ENCODE assay signal across 8 mouse cellular contexts in the genomic region with DNA sequence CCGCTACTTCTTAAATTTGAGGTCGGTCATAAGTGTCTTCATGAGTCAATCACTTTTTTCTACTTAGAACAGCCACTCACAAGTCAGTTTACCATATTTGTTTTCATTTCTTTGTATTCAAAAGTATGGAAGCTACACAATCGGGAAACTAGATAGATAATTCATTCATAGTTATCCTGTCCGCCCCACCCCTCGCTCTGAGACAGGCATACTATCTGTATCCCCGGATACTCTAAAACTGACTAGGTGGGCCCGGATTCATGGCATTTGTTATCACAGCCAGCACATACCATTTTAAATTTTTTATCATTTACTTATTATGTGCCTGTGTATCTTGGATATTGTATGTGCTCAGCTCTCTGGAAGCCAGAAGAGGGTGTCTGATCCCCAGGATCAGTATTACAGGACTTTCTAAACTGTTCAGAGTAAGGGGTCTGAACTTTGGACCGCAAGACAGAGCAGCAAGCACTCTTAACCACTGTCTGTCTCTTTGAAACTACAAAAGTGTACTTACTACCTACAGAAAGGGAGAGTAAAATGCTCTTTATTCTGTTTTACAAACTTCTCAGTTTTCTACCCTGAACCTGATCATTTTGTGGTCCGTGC. TPM values are rescaled to one million over a fixed set of nuclear protein-coding genes. Genes with fewer than 3 reads are reported as not detected.
DNase-seq lines count a peak whose midpoint lies in the region; ATAC-seq and TF ChIP-seq lines count a peak whose summit lies in the region.

No protein-coding gene starts in this region.

- H3K4me2 ChIP-seq in heart, embryonic 16.5 days (ENCODE audit: low read depth, low read length) = peak overlapping the region; percentile 87
- H3K4me2 ChIP-seq in liver, embryonic 16.5 days (ENCODE audit: low read depth, low read length) = peak overlapping the region; percentile 84

- WGBS in heart, embryonic 16.5 days = 36% methylated on average over 9 of the region's 9 CpGs
- 21% methylated on average over 9 of the region's 9 CpGs for WGBS in liver, embryonic 16.5 days (ENCODE audit: insufficient replicate concordance)
- 58% methylated on average over 9 of the region's 9 CpGs for WGBS in thymus, adult 2 months

- TF ChIP-seq POLR2A in thymus, adult 2 months (IDR thresholded peaks at IDR 0.05; ENCODE audit: control insufficient read depth, extremely low read depth, insufficient read depth, low read length, poor library complexity) = no peak

- peak overlapping the region; percentile 97; the same call in 1 of the 2 replicates for H3K9ac ChIP-seq in ES-E14 (ENCODE audit: insufficient read depth, low read depth, low read length, poor library complexity, severe bottlenecking)
- peak overlapping the region; percentile 84 for H3K9ac ChIP-seq in heart, embryonic 16.5 days (ENCODE audit: low read length)
- peak overlapping the region; percentile 93 for H3K9ac ChIP-seq in liver, embryonic 16.5 days (ENCODE audit: low read depth, low read length)

- intact Hi-C loops in gastrocnemius, adult 2 months (cut with DNase I) = loop anchor here (5.0 kb wide), 1 partner anchor 355 kb away; no protein-coding TSS in a partner anchor

- no peak for TF ChIP-seq CTCF in gastrocnemius, adult 2 months (IDR thresholded peaks at IDR 0.05)
- TF ChIP-seq CTCF in thymus, adult 2 months (IDR thresholded peaks at IDR 0.05; ENCODE audit: borderline replicate concordance, control insufficient read depth, extremely low read depth, insufficient read depth, low read length, poor library complexity) = no peak

- in situ Hi-C loops in ES-E14 (cut with MboI; ENCODE audit: low sequenced_read_pairs in 2 of 2, unreplicated experiment in 2 of 2) = no loop called here

- no peak for DNase-seq in gastrocnemius, adult 2 months
- DNase-seq in gastrocnemius, postnatal 4 days (ENCODE audit: low spot score in 2 of 2) = no peak
- no peak for DNase-seq in ES-E14 (ENCODE audit: low read depth, low spot score)
- no peak for DNase-seq in thymus, adult 2 months
- DNase-seq in layer of hippocampus, postnatal 10 days (ENCODE audit: low spot score in 2 of 2) = no peak
- no peak for DNase-seq in right cerebral cortex, adult 18-20 months

- H3K9me3 ChIP-seq in ES-E14 (ENCODE audit: control insufficient read depth, insufficient read depth, low read depth, low read length) = no peaks in the 10 kb centered on the region
- H3K9me3 ChIP-seq in heart, embryonic 16.5 days (replicated peaks; ENCODE audit: control insufficient read depth, low read length) = no peaks in the 10 kb centered on the region
- no peaks in the 10 kb centered on the region for H3K9me3 ChIP-seq in liver, embryonic 16.5 days (replicated peaks; ENCODE audit: control insufficient read depth, low read length)

- peak overlapping the region; percentile 100 for H3K27ac ChIP-seq in gastrocnemius, adult 2 months
- no peak overlapping the region; the same call in 1 of the 2 replicates for H3K27ac ChIP-seq in ES-E14 (ENCODE audit: insufficient read depth, low read depth, low read length, poor library complexity, severe bottlenecking)
- H3K27ac ChIP-seq in heart, embryonic 16.5 days (ENCODE audit: low read length) = peak overlapping the region; percentile 99
- H3K27ac ChIP-seq in liver, embryonic 16.5 days (ENCODE audit: low read length) = peak overlapping the region; percentile 98
- no peak overlapping the region for H3K27ac ChIP-seq in thymus, adult 2 months (ENCODE audit: control insufficient read depth, insufficient read depth, low read length)

- peak overlapping the region; percentile 89 for H3K4me3 ChIP-seq in gastrocnemius, adult 2 months
- peak overlapping the region; percentile 95 to 99 for H3K4me3 ChIP-seq in ES-E14 (ENCODE audit: insufficient read depth in 1 of 2, low read depth in 1 of 2, low read length in 2 of 2, poor library complexity in 1 of 2, severe bottlenecking in 1 of 2)
- peak overlapping the region; percentile 66 for H3K4me3 ChIP-seq in heart, embryonic 16.5 days (ENCODE audit: low read length)
- H3K4me3 ChIP-seq in liver, embryonic 16.5 days (ENCODE audit: low read depth, low read length) = peak overlapping the region; percentile 99
- H3K4me3 ChIP-seq in thymus, adult 2 months (ENCODE audit: control insufficient read depth, insufficient read depth, low read length) = no peak overlapping the region

- no peaks in the 10 kb centered on the region for H3K27me3 ChIP-seq in heart, embryonic 16.5 days (ENCODE audit: control insufficient read depth, insufficient read depth, low read length)
- no peaks in the 10 kb centered on the region for H3K27me3 ChIP-seq in liver, embryonic 16.5 days (ENCODE audit: control insufficient read depth, insufficient read depth, low read depth, low read length)
- no peaks in the 10 kb centered on the region for H3K27me3 ChIP-seq in thymus, adult 2 months (ENCODE audit: control insufficient read depth, insufficient read depth, low read length)

- ATAC-seq in heart, embryonic 16.5 days (replicated peaks; ENCODE audit: extremely low read depth, insufficient read depth, low FRiP score) = no peak
- ATAC-seq in liver, embryonic 16.5 days (ENCODE audit: low read depth) = no peak

- peaks cover 7 to 15% of the 10 kb centered on the region in 2 experiments; a peak in 3 of 4 replicates for H3K4me1 ChIP-seq in ES-E14 (ENCODE audit: control insufficient read depth in 2 of 2, insufficient read depth in 2 of 2, low read length in 2 of 2, poor library complexity in 1 of 2)
- H3K4me1 ChIP-seq in heart, embryonic 16.5 days (ENCODE audit: control insufficient read depth, insufficient read depth, low read length) = peaks cover 28% of the 10 kb centered on the region
- H3K4me1 ChIP-seq in liver, embryonic 16.5 days (ENCODE audit: control insufficient read depth, low read depth, low read length) = peaks cover 43% of the 10 kb centered on the region
- peaks cover 4% of the 10 kb centered on the region for H3K4me1 ChIP-seq in thymus, adult 2 months (replicated peaks; ENCODE audit: control insufficient read depth, insufficient read depth, low read length)

- no peaks in the 10 kb centered on the region for H3K36me3 ChIP-seq in ES-E14 (ENCODE audit: control insufficient read depth, insufficient read depth, low read length, poor library complexity, severe bottlenecking)
- H3K36me3 ChIP-seq in heart, embryonic 16.5 days (ENCODE audit: control insufficient read depth, insufficient read depth) = peaks cover 4% of the 10 kb centered on the region
- H3K36me3 ChIP-seq in liver, embryonic 16.5 days (ENCODE audit: control insufficient read depth, insufficient read depth) = peaks cover under 1% of the 10 kb centered on the region; the same call in 1 of the 2 replicates
- no peaks in the 10 kb centered on the region for H3K36me3 ChIP-seq in thymus, adult 2 months (ENCODE audit: control insufficient read depth, insufficient read depth, low read length)

TF ChIP-seq in ES-E14, 5 proteins besides CTCF, POLR2A, EP300 and RAD21:
- no peak for TF ChIP-seq ZNF384 (IDR thresholded peaks at IDR 0.05; ENCODE audit: low read depth, low read length)
- TF ChIP-seq MAFK (IDR thresholded peaks at IDR 0.05; ENCODE audit: insufficient read depth, low read depth, low read length) = no peak
- TF ChIP-seq ZC3H11A (IDR thresholded peaks at IDR 0.05; ENCODE audit: borderline replicate concordance, low read depth, low read length) = no peak
- TF ChIP-seq HCFC1 (IDR thresholded peaks at IDR 0.05; ENCODE audit: borderline replicate concordance, insufficient read depth, low read length) = no peak
- TF ChIP-seq CHD2 (IDR thresholded peaks at IDR 0.05; ENCODE audit: low read depth, low read length) = no peak

RNA-seq across cellular contexts. Expression of gene Zzz3, which starts 2.2 kb away (rescaled TPM):
- total RNA-seq in gastrocnemius, adult 2 months (2021) = 10 to 100 TPM; 15.7 to 18.1 TPM
- 10 to 100 TPM; 30.1 to 35.8 TPM for total RNA-seq in gastrocnemius, postnatal 4 days (2021)
- 36.3 and 40.9 TPM in 2 replicates for total RNA-seq in ES-E14 (2012; rRNA removed)
- 29.8 and 30.1 TPM in 2 replicates for polyA plus RNA-seq in heart, embryonic 16.5 days (2015; fragmentation: Nextera tagmentation; extraction: Ambion mirVana)
- polyA plus RNA-seq in liver, embryonic 16.5 days (2015; fragmentation: Nextera tagmentation; extraction: Ambion mirVana) = 11.3 and 12.3 TPM in 2 replicates
- 29.1 and 35.7 TPM in 2 replicates for polyA plus RNA-seq in thymus, adult 2 months (2012; rRNA removed)
- total RNA-seq in layer of hippocampus, postnatal 10 days (2021) = 10 to 100 TPM; 31.9 to 33.9 TPM

RNA-seq across cellular contexts. Expression of gene Usp33, which starts 51.2 kb away (rescaled TPM):
- 10 to 100 TPM; 20.9 to 22.0 TPM for total RNA-seq in gastrocnemius, adult 2 months (2021)
- total RNA-seq in gastrocnemius, postnatal 4 days (2021) = 10 to 100 TPM; 29.9 to 32.3 TPM
- total RNA-seq in ES-E14 (2012; rRNA removed) = 47.9 and 49.5 TPM in 2 replicates
- polyA plus RNA-seq in heart, embryonic 16.5 days (2015; fragmentation: Nextera tagmentation; extraction: Ambion mirVana) = 28.0 and 29.3 TPM in 2 replicates
- polyA plus RNA-seq in liver, embryonic 16.5 days (2015; fragmentation: Nextera tagmentation; extraction: Ambion mirVana) = 20.2 and 22.0 TPM in 2 replicates
- 16.8 and 20.7 TPM in 2 replicates for polyA plus RNA-seq in thymus, adult 2 months (2012; rRNA removed)
- total RNA-seq in layer of hippocampus, postnatal 10 days (2021) = 100 to 1,000 TPM; 103 to 117 TPM

RNA-seq across cellular contexts. Expression of gene Miga1, which starts 57.2 kb away (rescaled TPM):
- total RNA-seq in gastrocnemius, adult 2 months (2021) = 1 to 10 TPM; 5.0 to 7.3 TPM
- 1 to 10 TPM; 8.4 TPM for total RNA-seq in gastrocnemius, postnatal 4 days (2021)
- total RNA-seq in ES-E14 (2012; rRNA removed) = 28.7 and 35.2 TPM in 2 replicates
- polyA plus RNA-seq in heart, embryonic 16.5 days (2015; fragmentation: Nextera tagmentation; extraction: Ambion mirVana) = 11.7 and 12.9 TPM in 2 replicates
- 3.8 and 4.3 TPM in 2 replicates for polyA plus RNA-seq in liver, embryonic 16.5 days (2015; fragmentation: Nextera tagmentation; extraction: Ambion mirVana)
- 15.2 and 15.4 TPM in 2 replicates for polyA plus RNA-seq in thymus, adult 2 months (2012; rRNA removed)
- total RNA-seq in layer of hippocampus, postnatal 10 days (2021) = 10 to 100 TPM; 73.3 to 76.5 TPM

Comparison
In these comparisons a context has a peak if more than half of its experiments do, and no peak if none do; other contexts are left out.
1. H3K27ac ChIP-seq: peak in gastrocnemius, adult 2 months (single experiment), heart, embryonic 16.5 days (single experiment) and liver, embryonic 16.5 days (single experiment); none in ES-E14 (single experiment) and thymus, adult 2 months (single experiment).
2. Peak in every context shown above with its lines, with median percentiles within 50 percentile points of each other: H3K9ac ChIP-seq.